Mouse (Mus musculus) embryonic facial prominence, embryonic 14.5 days (tissue): ENCODE measurements around the gene Klf3. TPM values are rescaled to one million over a fixed set of nuclear protein-coding genes. Genes with fewer than 3 reads are reported as not detected.

Experiments used
- ATAC-seq: fragments of 200-750 bp; cut with Nextera tagmentation; 2 replicates; pipeline ENCODE4 v1.8.0; 2017; ENCODE audit warnings: low read depth, moderate number of reproducible peaks, moderate TSS enrichment
- DNase-seq: peaks from one replicate; pipeline ENCODE4 v3.0.0-alpha.2; 2015; ENCODE audit warnings: low spot score
- H3K27ac ChIP-seq: fragments of 300-500 bp; sonication (generic); replicated peaks from 2 replicates; pipeline ENCODE4 v1.5.1; 2014; ENCODE audit warnings: low read depth, mild to moderate bottlenecking, low read length, moderate library complexity
- H3K27me3 ChIP-seq: fragments of 300-500 bp; sonication (generic); replicated peaks from 2 replicates; pipeline ENCODE4 v1.6.1; 2014; ENCODE audit warnings: low read length; ENCODE audit not compliant: control insufficient read depth, insufficient read depth
- H3K36me3 ChIP-seq: fragments of 300-500 bp; sonication (generic); 2 replicates; pipeline ENCODE4 v1.6.1; 2014; ENCODE audit warnings: low read length, mixed read lengths; ENCODE audit not compliant: control insufficient read depth, insufficient read depth
- H3K4me1 ChIP-seq: fragments of 300-500 bp; sonication (generic); 2 replicates; pipeline ENCODE4 v1.6.1; 2014; ENCODE audit warnings: antibody characterized with exemption, low read length; ENCODE audit not compliant: control insufficient read depth, insufficient read depth
- H3K4me2 ChIP-seq: fragments of 300-500 bp; sonication (generic); 2 replicates; pipeline ENCODE4 v1.6.1; 2014; ENCODE audit warnings: low read depth, mild to moderate bottlenecking, low read length, moderate library complexity, mixed read lengths
- H3K4me3 ChIP-seq: fragments of 300-500 bp; sonication (generic); 2 replicates; pipeline ENCODE4 v1.5.1; 2014; ENCODE audit warnings: low read depth, mild to moderate bottlenecking, low read length
- H3K9ac ChIP-seq: fragments of 300-500 bp; sonication (generic); 2 replicates; pipeline ENCODE4 v1.6.1; 2014; ENCODE audit warnings: low read depth, mild to moderate bottlenecking, low read length, moderate library complexity, mixed read lengths
- H3K9me3 ChIP-seq: fragments of 300-500 bp; sonication (generic); 2 replicates; pipeline ENCODE4 v1.6.1; 2016; ENCODE audit warnings: low read length; ENCODE audit not compliant: control insufficient read depth
- WGBS: fragments of 180-500 bp; shearing (Covaris S2); extraction: QIAGEN DNeasy Blood & Tissue Kit; methylation state at CpG from one replicate; pipeline ENCODE4 v1.1.7; 2014; 5-methylcytosine and 5-hydroxymethylcytosine counted together
- polyA plus RNA-seq: library from polyadenylated mRNA; unstranded; fragments of >200 nt; fragmentation: Nextera tagmentation; extraction: Ambion mirVana; gene quantifications from 2 replicates; pipeline ENCODE4 v1.2.1, GENCODE M21; 2014

Gene Klf3
- polyA plus RNA-seq, 1 experiment from 2014 or later = 65.5 TPM

- ATAC-seq = no peak
- no peaks in the 10 kb centered on the region for H3K4me1 ChIP-seq
- no peaks in the 10 kb centered on the region for H3K9me3 ChIP-seq
- H3K9ac ChIP-seq = no peak overlapping the region
- no peak overlapping the region for H3K4me2 ChIP-seq
- DNase-seq = no peak
- H3K27me3 ChIP-seq = no peaks in the 10 kb centered on the region
- no peaks in the 10 kb centered on the region for H3K36me3 ChIP-seq
- no peak overlapping the region for H3K4me3 ChIP-seq
- 100% methylated on average over 1 of the region's 1 CpGs for WGBS
- H3K27ac ChIP-seq = no peak overlapping the region
These were observed 15.0 kb upstream of the Klf3 start for GRCm38 (mm10) chr5:64788175-64788574.

- Histone ChIP-seq H3K27ac (no peak overlapping the region), H3K9ac (no peak overlapping the region), H3K36me3 (no peaks in the 10 kb centered on the region), H3K4me2 (no peak overlapping the region), H3K4me3 (no peak overlapping the region), H3K4me1 (peaks cover 3% of the 10 kb centered on the region; the same call in 1 of the 2 replicates), H3K27me3 (no peaks in the 10 kb centered on the region), H3K9me3 (peaks cover 14% of the 10 kb centered on the region; the same call in 1 of the 2 replicates)
- DNase-seq (no peak), ATAC-seq (no peak)
- WGBS = 65% methylated on average over 4 of the region's 4 CpGs
These were observed 5.0 kb upstream of the Klf3 start for GRCm38 (mm10) chr5:64798209-64798608.

- H3K27me3 ChIP-seq = no peaks in the 10 kb centered on the region
- DNase-seq (no peak), ATAC-seq (no peak)
- H3K4me2 ChIP-seq = no peak overlapping the region
- no peak overlapping the region for H3K4me3 ChIP-seq
- H3K4me1 ChIP-seq = peaks cover 13% of the 10 kb centered on the region; the same call in 1 of the 2 replicates
- H3K36me3 ChIP-seq = no peaks in the 10 kb centered on the region
- H3K27ac ChIP-seq = no peak overlapping the region
- H3K9me3 ChIP-seq = peaks cover 6% of the 10 kb centered on the region; the same call in 1 of the 2 replicates
- WGBS = 72% methylated on average over 2 of the region's 2 CpGs
- no peak overlapping the region for H3K9ac ChIP-seq
These were observed 1.6 kb upstream of the Klf3 start for GRCm38 (mm10) chr5:64801545-64801944.

GRCm38 (mm10) chr5:64802143-64802542 is 1.0 kb upstream of the Klf3 start:
- H3K9ac ChIP-seq = peak overlapping the region; percentile 97
- H3K36me3 ChIP-seq = no peaks in the 10 kb centered on the region
- ATAC-seq = no peak
- no peaks in the 10 kb centered on the region for H3K27me3 ChIP-seq
- peak overlapping the region; percentile 98 for H3K27ac ChIP-seq
- WGBS = 5% methylated on average over 8 of the region's 8 CpGs
- peak; percentile 35 for DNase-seq
- peaks cover 15% of the 10 kb centered on the region; the same call in 1 of the 2 replicates for H3K4me1 ChIP-seq
- H3K4me3 ChIP-seq = peak overlapping the region; percentile 89
- H3K4me2 ChIP-seq = peak overlapping the region; percentile 78
- H3K9me3 ChIP-seq = peaks cover 6% of the 10 kb centered on the region; the same call in 1 of the 2 replicates

GRCm38 (mm10) chr5:64803720-64804462 is 703 bp downstream of the Klf3 start:
- WGBS = 1% methylated on average over 44 of the region's 69 CpGs
- no peaks in the 10 kb centered on the region for H3K27me3 ChIP-seq
- peak overlapping the region; percentile 89 for H3K4me3 ChIP-seq
- peaks cover 6% of the 10 kb centered on the region; the same call in 1 of the 2 replicates for H3K9me3 ChIP-seq
- no peak; the same call in 1 of the 2 replicates for ATAC-seq
- 0 out of 2 replicates have a peak, but pooled peaks cover 3% of the 10 kb centered on the region for H3K36me3 ChIP-seq
- H3K4me1 ChIP-seq = peaks cover 32% of the 10 kb centered on the region
- H3K27ac ChIP-seq = peak overlapping the region; percentile 98
- H3K4me2 ChIP-seq = peak overlapping the region; percentile 78
- peak; percentile 74 for DNase-seq
- peak overlapping the region; percentile 97 for H3K9ac ChIP-seq

- Histone ChIP-seq H3K4me3 (peak overlapping the region; percentile 89), H3K27ac (peak overlapping the region; percentile 98), H3K27me3 (no peaks in the 10 kb centered on the region), H3K4me1 (peaks cover 38% of the 10 kb centered on the region), H3K9ac (peak overlapping the region; percentile 61), H3K9me3 (no peaks in the 10 kb centered on the region), H3K36me3 (0 out of 2 replicates have a peak, but pooled peaks cover 11% of the 10 kb centered on the region), H3K4me2 (peak overlapping the region; percentile 78)
- WGBS = 6% methylated on average over 7 of the region's 7 CpGs
- DNase-seq (peak; percentile 50), ATAC-seq (no peak)
These were observed 2.1 kb downstream of the Klf3 start for GRCm38 (mm10) chr5:64805131-64805872.

- peak; percentile 92 for DNase-seq
- Histone ChIP-seq H3K4me3 (peak overlapping the region; percentile 89), H3K36me3 (0 out of 2 replicates have a peak, but pooled peaks cover 11% of the 10 kb centered on the region), H3K4me1 (peaks cover 45% of the 10 kb centered on the region), H3K4me2 (peak overlapping the region; percentile 78), H3K9ac (peak overlapping the region; percentile 61), H3K27ac (peak overlapping the region; percentile 98), H3K27me3 (no peaks in the 10 kb centered on the region), H3K9me3 (no peaks in the 10 kb centered on the region)
- peak; percentile 5; the same call in 1 of the 2 replicates for ATAC-seq
- WGBS = 2% methylated on average over 7 of the region's 7 CpGs
These were observed 2.8 kb downstream of the Klf3 start for GRCm38 (mm10) chr5:64805873-64806505.

- peak overlapping the region; percentile 78 for H3K4me2 ChIP-seq
- peak overlapping the region; percentile 89 for H3K4me3 ChIP-seq
- H3K9me3 ChIP-seq = no peaks in the 10 kb centered on the region
- no peak for DNase-seq
- H3K27me3 ChIP-seq = no peaks in the 10 kb centered on the region
- peak overlapping the region; percentile 61 for H3K9ac ChIP-seq
- H3K27ac ChIP-seq = peak overlapping the region; percentile 98
- H3K4me1 ChIP-seq = peaks cover 51% of the 10 kb centered on the region
- 0 out of 2 replicates have a peak, but pooled peaks cover 11% of the 10 kb centered on the region for H3K36me3 ChIP-seq
- ATAC-seq = no peak
- WGBS = 16% methylated on average over 2 of the region's 2 CpGs
These were observed 3.4 kb downstream of the Klf3 start for GRCm38 (mm10) chr5:64806600-64806999.
